Mouse (Mus musculus): ENCODE measurements around the gene Nap1l2. TPM values are rescaled to one million over a fixed set of nuclear protein-coding genes. Genes with fewer than 3 reads are reported as not detected.
"Not testable (repeated sequence)": the region's sequence is repeated elsewhere in the genome, so short reads cannot be mapped to it uniquely, and the experiment has no call there.

The Nap1l2 gene
- total RNA-seq (2021) = 10 to 100 TPM; 82.2 to 90.0 TPM
- long read RNA-seq, transcript Nap1l2-201 (1 exons, 2,465 nt) = major isoform, 100 of 100 reads
- long read RNA-seq, partial matches to known transcripts = 0 of 100 reads
- long read RNA-seq, other reads (novel, unspliced or antisense) = 0 of 100 reads

DNA sequence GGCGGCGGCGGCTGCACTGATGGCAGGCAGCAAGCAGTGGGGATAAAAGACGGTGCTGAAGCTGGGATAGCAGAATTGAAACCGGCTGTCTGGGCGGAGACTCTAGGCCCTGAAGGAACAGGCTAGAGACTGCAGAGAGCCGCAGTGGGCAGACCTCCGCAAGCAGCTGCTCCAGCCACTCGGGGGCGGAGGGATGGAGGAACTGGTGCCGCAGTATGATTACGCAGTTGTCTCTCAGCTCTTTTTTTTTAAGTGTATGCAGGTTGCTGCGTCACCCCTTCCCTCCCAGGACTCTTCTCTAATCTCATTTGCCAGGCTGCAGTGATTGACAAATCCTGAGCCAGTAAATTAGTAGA is at the start of gene Nap1l2:
Gene Nap1l2, minus strand, starts transcription at position 210 of the 356 bp plus-strand sequence.
- DNase-seq (ENCODE audit: low spot score in 2 of 2) = peak; percentile 78 to 79

GRCm38 (mm10) chrX:103215251-103215650 is 28.8 kb upstream of the Nap1l2 start:
- no peak for DNase-seq (ENCODE audit: low spot score in 2 of 2)

DNA sequence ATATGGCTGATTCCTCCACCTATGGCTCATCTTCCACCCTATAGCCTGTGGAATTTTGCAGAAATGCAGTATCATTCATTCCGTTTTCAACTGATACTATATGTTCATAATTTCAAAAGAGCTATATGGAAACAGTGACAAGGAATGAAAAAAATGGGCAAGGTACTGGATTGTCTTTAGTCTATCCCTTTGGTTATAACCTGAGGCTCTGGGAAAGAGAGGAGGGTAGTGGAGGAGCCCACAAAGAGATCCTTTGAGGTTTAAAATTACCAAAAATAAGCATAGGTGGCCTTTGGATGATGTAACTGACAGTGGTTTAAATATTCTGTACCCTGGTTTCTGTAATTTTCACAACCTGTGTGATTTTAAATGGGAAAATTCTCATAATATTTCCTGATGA is 389 bp upstream of the Nap1l2 start:
- no peak for DNase-seq (ENCODE audit: low spot score in 2 of 2)

- peak in 1 of 2 experiments; percentile 4 for DNase-seq (ENCODE audit: low spot score in 2 of 2)
Measured at GRCm38 (mm10) chrX:103185781-103186430, 534 bp downstream of the Nap1l2 start.

DNA sequence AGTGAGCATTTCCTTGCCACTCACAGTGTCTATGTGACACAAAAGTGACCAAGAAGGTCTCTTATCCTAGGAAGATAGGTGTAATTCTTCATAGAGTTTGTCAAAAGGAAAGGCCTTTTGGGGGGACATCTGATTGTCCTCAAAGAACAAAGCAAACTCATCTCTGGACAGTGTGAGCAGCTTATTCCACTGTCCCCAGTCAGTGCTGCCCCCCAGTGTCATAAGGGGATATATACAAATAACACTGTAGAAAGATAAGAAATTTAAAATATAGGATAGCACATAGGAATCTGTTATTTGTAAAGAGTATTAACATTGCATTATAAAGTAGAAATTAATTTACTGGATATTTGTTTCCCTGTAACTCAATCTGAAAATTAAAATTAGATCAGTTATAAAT is 2.9 kb downstream of the Nap1l2 start:
- peak in 1 of 2 experiments; percentile 23 for DNase-seq (ENCODE audit: low spot score in 2 of 2)

DNA sequence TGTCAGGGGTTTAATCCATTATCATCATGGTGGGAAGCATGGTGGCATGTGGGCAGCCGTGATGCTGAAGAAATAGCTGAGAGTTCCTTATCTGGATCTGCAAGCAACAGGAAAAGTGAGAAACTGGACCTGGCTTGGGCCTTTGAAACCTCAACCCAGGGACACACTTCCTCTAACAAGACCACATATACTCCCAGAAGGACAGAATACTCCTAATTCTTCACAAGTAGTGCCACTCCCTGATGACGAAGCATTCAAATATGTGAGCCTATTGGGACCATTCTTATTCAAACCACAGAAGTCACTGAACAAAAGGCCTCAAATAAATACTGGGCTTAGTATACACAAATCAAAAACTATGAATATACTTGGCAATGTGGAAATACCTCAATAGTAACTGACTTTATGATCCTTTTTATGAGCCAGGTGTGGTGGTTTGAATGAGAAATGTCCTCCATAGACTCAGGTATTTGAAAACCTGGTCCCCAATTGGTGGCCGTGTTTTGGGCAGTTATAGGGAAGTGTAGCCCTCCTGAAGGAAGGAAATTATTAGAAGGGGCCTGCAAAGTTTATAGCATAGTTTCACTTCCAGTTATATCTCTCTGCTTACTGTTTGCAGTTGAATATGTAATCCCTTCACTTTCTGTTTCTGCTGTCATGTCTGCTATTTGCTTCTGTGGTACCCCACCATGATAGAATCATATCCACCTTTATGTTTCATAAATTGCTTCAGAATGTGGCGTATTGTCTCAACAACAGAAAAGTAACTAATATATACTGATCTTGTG is 6.5 kb downstream of the Nap1l2 start:
- DNase-seq (ENCODE audit: low spot score in 2 of 2) = no peak

- DNase-seq (ENCODE audit: low spot score in 2 of 2) = not testable (repeated sequence)
Measured at GRCm38 (mm10) chrX:103164948-103165605, 21.4 kb downstream of the Nap1l2 start.

GRCm38 (mm10) chrX:103156134-103156533 is 30.3 kb downstream of the Nap1l2 start:
- DNase-seq (ENCODE audit: low spot score in 2 of 2) = no peak

DNA sequence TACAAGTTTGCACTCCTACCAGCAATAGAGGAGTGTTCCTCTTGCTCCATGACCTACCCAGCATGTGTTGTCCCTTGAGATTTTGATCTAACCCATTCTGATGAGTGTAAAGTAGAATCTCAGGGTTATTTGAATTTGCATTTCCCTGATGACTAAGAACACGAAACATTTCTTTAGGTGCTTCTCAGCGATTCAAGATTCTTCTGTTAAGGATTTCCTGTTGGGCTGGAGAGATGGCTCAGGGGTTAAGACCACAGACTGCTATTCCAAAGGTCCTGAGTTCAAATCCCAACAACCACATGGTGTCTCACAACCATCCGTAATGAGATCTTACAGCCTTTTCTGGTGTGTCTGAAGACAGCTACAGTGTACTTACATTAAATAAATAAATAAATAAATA is 47.9 kb downstream of the Nap1l2 start:
- no peak for DNase-seq (ENCODE audit: low spot score in 2 of 2)

Other genes with a start within 250 kb of the Nap1l2 start
- gene Cdx4, start 134.8 kb upstream of the Nap1l2 start, total RNA-seq (2021) = not detected
- gene Chic1, start 169.8 kb upstream of the Nap1l2 start, total RNA-seq (2021) = 10 to 100 TPM; 22.7 to 24.3 TPM
- not detected for gene Tsx, start 227.8 kb upstream of the Nap1l2 start, total RNA-seq (2021)
- not detected for gene Gm26992, start 235.4 kb upstream of the Nap1l2 start, total RNA-seq (2021)

All from layer of hippocampus, adult 18-20 months (tissue).